Mouse (Mus musculus) lung, postnatal 0 days (tissue): ENCODE measurements around the gene Vgll4. TPM values are rescaled to one million over a fixed set of nuclear protein-coding genes. Genes with fewer than 3 reads are reported as not detected.

ENCODE experiments used
- ATAC-seq: fragments of 200-750 bp; cut with Nextera tagmentation; 2 replicates; pipeline ENCODE4 v1.8.0; 2017; ENCODE audit warnings: moderate library complexity
- DNase-seq: peaks from one replicate; pipeline ENCODE4 v3.0.0-alpha.2; 2016; ENCODE audit warnings: low spot score
- H3K27ac ChIP-seq: fragments of 300-500 bp; sonication (generic); 2 replicates; pipeline ENCODE4 v1.5.1; 2014; ENCODE audit warnings: antibody characterized with exemption, mild to moderate bottlenecking, low read length, mixed read lengths
- H3K27me3 ChIP-seq: fragments of 300-500 bp; sonication (generic); replicated peaks from 2 replicates; pipeline ENCODE4 v1.6.1; 2014; ENCODE audit warnings: low read length, mixed read lengths; ENCODE audit not compliant: insufficient read depth
- H3K36me3 ChIP-seq: fragments of 300-500 bp; sonication (generic); 2 replicates; pipeline ENCODE4 v1.6.1; 2014; ENCODE audit warnings: low read length, mixed read lengths; ENCODE audit not compliant: insufficient read depth
- H3K4me1 ChIP-seq: fragments of 300-500 bp; sonication (generic); 2 replicates; pipeline ENCODE4 v1.6.1; 2014; ENCODE audit warnings: antibody characterized with exemption, low read depth, low read length, mixed read lengths; ENCODE audit not compliant: insufficient read depth
- H3K4me2 ChIP-seq: fragments of 300-500 bp; sonication (generic); replicated peaks from 2 replicates; pipeline ENCODE4 v1.6.1; 2014; ENCODE audit warnings: low read depth, mild to moderate bottlenecking, low read length, moderate library complexity, mixed read lengths
- H3K4me3 ChIP-seq: fragments of 300-500 bp; sonication (generic); 2 replicates; pipeline ENCODE4 v1.5.1; 2014; ENCODE audit warnings: low read depth, low read length
- H3K9ac ChIP-seq: fragments of 300-500 bp; sonication (generic); replicated peaks from 2 replicates; pipeline ENCODE4 v1.6.1; 2014; ENCODE audit warnings: low read depth, mild to moderate bottlenecking
- H3K9me3 ChIP-seq: fragments of 300-500 bp; sonication (generic); 2 replicates; pipeline ENCODE4 v1.6.1; 2016; ENCODE audit warnings: low read length, mixed read lengths
- CTCF ChIP-seq: IDR thresholded peaks from 2 replicates; pipeline ENCODE4 v1.5.1; 2016; ENCODE audit warnings: antibody characterized with exemption, mild to moderate bottlenecking
- EP300 ChIP-seq: IDR thresholded peaks from 2 replicates; pipeline ENCODE4 v1.6.1; 2016; ENCODE audit warnings: antibody characterized with exemption, mild to moderate bottlenecking, control low read depth
- WGBS: fragments of 180-500 bp; shearing (Covaris S2); extraction: QIAGEN DNeasy Blood & Tissue Kit; methylation state at CpG from one replicate; pipeline ENCODE4 v1.1.7; 2014; 5-methylcytosine and 5-hydroxymethylcytosine counted together
- polyA plus RNA-seq: library from polyadenylated mRNA; unstranded; fragments of >200 nt; fragmentation: Nextera tagmentation; extraction: Ambion mirVana; gene quantifications from 2 replicates; pipeline ENCODE4 v1.2.1, GENCODE M21; 2015

Vgll4 gene
- polyA plus RNA-seq, 1 experiment from 2014 or later = 104 TPM

DNA sequence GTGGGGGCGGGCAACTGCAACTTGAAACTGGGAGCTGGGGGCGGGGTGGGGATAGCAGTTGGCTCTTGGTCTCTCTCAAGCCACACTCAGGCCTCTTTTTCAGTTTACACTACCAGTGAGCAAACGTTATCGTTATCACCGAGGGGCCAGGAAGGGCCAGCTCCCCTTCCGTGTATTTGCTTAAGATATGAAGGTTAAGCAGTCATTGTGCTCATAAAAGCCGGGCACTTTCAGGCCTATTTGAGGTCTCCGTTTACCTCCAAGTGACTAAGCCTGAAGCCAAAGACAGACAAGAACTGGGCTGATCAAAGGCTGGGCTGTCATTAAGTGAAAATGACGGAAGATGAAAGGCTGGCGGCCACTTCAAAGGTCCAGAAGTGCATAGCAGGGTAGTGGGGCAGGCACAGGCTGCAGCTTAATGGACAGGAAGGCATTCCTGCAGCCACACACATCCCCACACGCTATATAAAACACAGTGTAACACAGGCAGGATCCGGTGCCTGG is 68.4 kb downstream of the Vgll4 start:
- Histone ChIP-seq H3K9ac (no peak overlapping the region), H3K4me1 (peaks cover 49% of the 10 kb centered on the region; the same call in 1 of the 2 replicates), H3K4me2 (peak overlapping the region; percentile 19), H3K27ac (peak overlapping the region; percentile 55), H3K4me3 (no peak overlapping the region), H3K27me3 (no peaks in the 10 kb centered on the region), H3K36me3 (no peaks in the 10 kb centered on the region), H3K9me3 (no peaks in the 10 kb centered on the region)
- DNase-seq = peak; percentile 85
- TF ChIP-seq CTCF (no peak), EP300 (peak; percentile 90)
- whole genome bisulfite sequencing = 6% methylated on average over 12 of the region's 12 CpGs
- peak; percentile 87 for ATAC-seq

DNA sequence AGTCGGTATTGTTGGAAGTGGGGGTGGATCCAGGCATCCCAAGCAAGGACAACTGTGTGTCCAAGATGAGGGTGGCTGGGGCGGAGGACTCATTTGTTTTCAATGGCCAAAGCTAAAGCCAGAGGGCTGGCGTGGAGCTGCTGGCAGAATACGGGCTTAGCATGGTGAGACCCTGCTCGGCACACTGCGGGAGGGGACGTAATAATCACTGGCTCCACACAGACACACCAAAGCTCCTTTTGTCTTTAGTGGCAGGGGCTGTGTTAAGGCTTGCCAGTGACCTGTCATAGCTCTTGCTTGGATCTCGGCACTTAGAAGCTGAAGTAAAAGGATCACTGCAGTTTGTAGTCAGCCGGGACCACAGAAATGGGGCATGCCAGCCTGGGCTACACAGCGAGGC is 69.6 kb downstream of the Vgll4 start:
- H3K4me3 ChIP-seq = no peak overlapping the region
- no peaks in the 10 kb centered on the region for H3K9me3 ChIP-seq
- ATAC-seq (no peak), DNase-seq (no peak)
- H3K36me3 ChIP-seq = no peaks in the 10 kb centered on the region
- H3K9ac ChIP-seq = no peak overlapping the region
- H3K4me2 ChIP-seq = no peak overlapping the region
- WGBS = 28% methylated on average over 10 of the region's 10 CpGs
- peaks cover 44% of the 10 kb centered on the region for H3K4me1 ChIP-seq
- no peaks in the 10 kb centered on the region for H3K27me3 ChIP-seq
- TF ChIP-seq CTCF = no peak
- TF ChIP-seq EP300 = no peak
- peak overlapping the region; percentile 4 for H3K27ac ChIP-seq

DNA sequence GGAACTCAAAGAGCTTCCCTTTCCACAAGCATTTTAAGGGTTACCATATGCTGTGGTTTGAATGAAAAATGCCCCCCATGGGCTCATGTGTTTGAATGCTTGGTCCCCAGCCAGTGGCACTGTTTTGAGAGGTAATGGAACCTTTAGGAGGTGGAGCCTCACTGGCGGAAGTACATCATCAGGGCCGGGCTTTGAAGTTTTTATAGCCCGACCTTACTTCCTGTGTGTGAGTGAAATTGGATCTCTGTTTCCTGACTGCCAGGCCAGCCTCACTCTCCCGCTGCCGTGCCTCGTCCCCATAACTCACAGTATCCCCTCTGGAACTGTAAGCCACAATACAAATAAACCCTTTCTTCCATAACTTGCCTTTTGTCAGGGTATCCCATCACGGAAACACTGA is 70.1 kb downstream of the Vgll4 start:
- 12% methylated on average over 7 of the region's 7 CpGs for WGBS
- Histone ChIP-seq H3K4me1 (peaks cover 42% of the 10 kb centered on the region), H3K4me3 (no peak overlapping the region), H3K27me3 (no peaks in the 10 kb centered on the region), H3K4me2 (no peak overlapping the region), H3K9me3 (no peaks in the 10 kb centered on the region), H3K27ac (peak overlapping the region; percentile 4), H3K9ac (no peak overlapping the region), H3K36me3 (no peaks in the 10 kb centered on the region)
- TF ChIP-seq EP300 = no peak
- no peak for TF ChIP-seq CTCF
- DNase-seq = peak; percentile 60
- ATAC-seq = peak; percentile 10; the same call in 1 of the 2 replicates

DNA sequence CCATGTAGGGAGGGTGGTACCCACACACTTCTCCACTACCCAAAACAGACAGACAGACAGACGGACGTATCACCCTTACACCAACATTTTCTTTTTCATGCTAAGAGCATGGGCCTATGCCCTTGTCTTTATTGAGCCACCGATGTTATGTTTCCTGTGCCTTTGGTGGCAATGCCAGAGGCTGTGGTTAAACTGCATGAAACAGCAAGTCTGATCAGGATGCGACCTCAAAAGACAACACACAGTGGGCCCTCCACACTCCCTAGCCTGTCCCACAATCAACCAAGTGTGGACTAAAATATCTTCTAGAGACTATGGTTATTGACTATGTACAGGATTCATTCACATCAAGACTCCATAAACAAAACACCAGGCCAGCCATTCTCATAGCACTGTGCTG is 70.8 kb downstream of the Vgll4 start:
- Histone ChIP-seq H3K27ac (peak overlapping the region; percentile 48; the same call in 1 of the 2 replicates), H3K4me2 (no peak overlapping the region), H3K4me1 (peaks cover 44% of the 10 kb centered on the region), H3K27me3 (no peaks in the 10 kb centered on the region), H3K9me3 (no peaks in the 10 kb centered on the region), H3K9ac (no peak overlapping the region), H3K4me3 (no peak overlapping the region), H3K36me3 (no peaks in the 10 kb centered on the region)
- ATAC-seq (no peak), DNase-seq (no peak)
- WGBS = 82% methylated on average over 4 of the region's 4 CpGs
- TF ChIP-seq EP300 (no peak), CTCF (no peak)

DNA sequence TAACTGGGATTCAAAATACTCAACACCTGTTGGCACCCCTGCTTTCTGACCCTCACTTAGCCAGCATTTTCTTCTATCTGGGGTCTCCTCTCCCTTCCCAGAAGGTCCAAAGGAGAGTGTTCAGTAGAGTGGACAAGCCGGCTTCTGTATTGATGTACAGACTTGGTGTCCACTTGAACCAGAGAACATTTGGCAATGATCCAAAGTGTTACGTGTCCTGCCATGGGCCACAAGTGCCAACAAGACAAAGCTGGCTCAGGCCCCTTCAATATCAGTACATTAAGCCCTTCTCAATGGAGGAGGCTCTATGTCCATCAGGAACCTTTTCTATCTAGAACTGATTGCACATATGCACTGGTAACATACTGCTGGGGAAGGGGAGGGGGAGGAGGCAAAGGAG is 73.5 kb downstream of the Vgll4 start:
- Histone ChIP-seq H3K9me3 (no peaks in the 10 kb centered on the region), H3K4me1 (peaks cover 43% of the 10 kb centered on the region), H3K27ac (no peak overlapping the region), H3K9ac (no peak overlapping the region), H3K27me3 (no peaks in the 10 kb centered on the region), H3K36me3 (no peaks in the 10 kb centered on the region), H3K4me3 (no peak overlapping the region), H3K4me2 (no peak overlapping the region)
- DNase-seq = peak; percentile 47
- no peak for ATAC-seq
- TF ChIP-seq EP300 (no peak), CTCF (no peak)
- 27% methylated on average over 2 of the region's 2 CpGs for WGBS

DNA sequence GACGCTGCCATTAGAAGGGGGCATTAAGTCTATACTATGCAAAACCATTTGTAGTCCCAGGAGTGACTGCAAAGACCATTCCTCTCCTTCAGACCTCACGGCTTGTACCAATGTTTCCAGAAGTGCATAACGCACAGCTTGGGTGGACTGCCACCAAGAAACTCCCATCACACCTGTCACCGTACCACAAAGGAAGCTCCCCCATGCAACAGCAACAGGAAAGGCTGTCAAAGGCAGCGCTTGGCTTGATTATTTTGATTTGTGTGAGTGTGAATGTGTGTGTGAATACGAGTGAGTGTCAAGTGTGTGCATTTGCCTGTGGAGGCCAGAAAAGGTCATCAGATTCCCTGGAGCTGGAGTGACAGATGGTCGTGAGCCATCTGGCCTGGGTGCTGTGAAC is 74.6 kb downstream of the Vgll4 start:
- no peak for DNase-seq
- WGBS = 74% methylated on average over 7 of the region's 7 CpGs
- Histone ChIP-seq H3K4me1 (peaks cover 49% of the 10 kb centered on the region), H3K9ac (no peak overlapping the region), H3K36me3 (no peaks in the 10 kb centered on the region), H3K4me2 (no peak overlapping the region), H3K4me3 (no peak overlapping the region), H3K27me3 (no peaks in the 10 kb centered on the region), H3K27ac (no peak overlapping the region), H3K9me3 (no peaks in the 10 kb centered on the region)
- TF ChIP-seq EP300 (no peak), CTCF (no peak)
- no peak for ATAC-seq
